Mouse (Mus musculus) ES-CJ7 (cell line): ENCODE data around the gene Hoxa13.

Source experiments
- DNase-seq: peaks from one replicate; pipeline ENCODE4 v3.0.0; 2011; ENCODE audit warnings: low read depth, low spot score

Gene Hoxa13

GRCm38 (mm10) chr6:52237346-52238154, 23.1 kb downstream of the Hoxa13 start:
- no peak for DNase-seq

- DNase-seq = no peak
Measured at GRCm38 (mm10) chr6:52236806-52237205, 23.9 kb downstream of the Hoxa13 start.

GRCm38 (mm10) chr6:52235866-52236265, 24.8 kb downstream of the Hoxa13 start:
- no peak for DNase-seq

- DNase-seq = no peak
Measured at GRCm38 (mm10) chr6:52235267-52235666, 25.4 kb downstream of the Hoxa13 start.

- DNase-seq = peak; percentile 44
Measured at GRCm38 (mm10) chr6:52234428-52235140, 26.1 kb downstream of the Hoxa13 start.

- DNase-seq = peak; percentile 64
Measured at GRCm38 (mm10) chr6:52233546-52234427, 26.9 kb downstream of the Hoxa13 start.

GRCm38 (mm10) chr6:52232984-52233545, 27.6 kb downstream of the Hoxa13 start:
- peak; percentile 81 for DNase-seq

- peak; percentile 85 for DNase-seq
Measured at GRCm38 (mm10) chr6:52232568-52232965, 28.1 kb downstream of the Hoxa13 start.

GRCm38 (mm10) chr6:52231885-52232567, 28.7 kb downstream of the Hoxa13 start:
- peak; percentile 71 for DNase-seq

- peak; percentile 50 for DNase-seq
Measured at GRCm38 (mm10) chr6:52230516-52231165, 30.0 kb downstream of the Hoxa13 start, which contains the start of gene Hoxa9. Hoxa9 (minus strand) TSS chr6:52231089.

GRCm38 (mm10) chr6:52229558-52230416, 30.9 kb downstream of the Hoxa13 start:
- DNase-seq = peak; percentile 78

- DNase-seq = peak; percentile 50
Measured at GRCm38 (mm10) chr6:52228475-52229465, 31.9 kb downstream of the Hoxa13 start.

GRCm38 (mm10) chr6:52227470-52228222, 33.0 kb downstream of the Hoxa13 start:
- no peak for DNase-seq

- DNase-seq = peak; percentile 40
Measured at GRCm38 (mm10) chr6:52226569-52227257, 34.0 kb downstream of the Hoxa13 start.

- peak; percentile 65 for DNase-seq
Measured at GRCm38 (mm10) chr6:52225612-52226568, 34.8 kb downstream of the Hoxa13 start.
